Mouse (Mus musculus): ENCODE data around the gene Crlf1. TPM values are rescaled to one million over a fixed set of nuclear protein-coding genes. Genes with fewer than 3 reads are reported as not detected.

Gene Crlf1
- polyA plus RNA-seq, 1 experiment from 2014 or later = 15.5 TPM

DNA sequence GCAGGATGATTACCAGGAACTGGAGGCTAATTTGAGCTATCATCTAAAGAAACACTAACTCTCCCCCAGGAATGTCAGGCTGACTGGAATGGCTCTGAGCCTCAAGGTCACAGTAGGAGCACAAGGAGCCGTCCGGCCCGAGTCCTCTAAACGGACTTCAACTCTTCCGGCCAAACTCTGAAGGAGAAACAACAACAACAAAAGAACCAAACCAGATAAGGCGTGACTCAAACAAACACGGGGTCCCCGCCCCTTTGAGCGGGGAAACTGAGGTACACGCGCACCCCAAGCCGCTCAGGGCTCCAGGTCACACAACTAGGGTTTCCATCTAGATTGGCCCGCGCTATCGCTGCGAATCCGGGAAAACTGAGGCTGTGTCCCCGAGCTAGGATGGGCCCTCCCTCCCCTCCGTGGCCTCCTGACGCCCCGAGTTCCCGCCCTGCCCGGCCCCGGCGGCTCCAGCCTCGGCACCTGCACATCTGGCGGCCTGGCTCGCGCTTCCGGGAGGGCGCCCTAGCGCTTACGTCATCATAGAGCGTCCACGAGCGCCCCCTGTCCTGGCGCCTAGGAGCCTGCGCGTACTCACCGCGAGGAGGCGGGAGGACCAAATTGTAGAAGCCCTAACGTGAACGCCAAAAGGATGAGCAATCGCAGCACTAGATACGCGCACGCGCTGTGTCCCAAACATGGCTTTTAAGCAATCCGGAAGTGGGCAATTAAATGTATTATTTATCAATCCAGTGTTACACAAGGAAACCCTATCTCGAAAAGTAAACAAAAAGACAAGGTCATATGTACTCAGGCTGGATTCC is 29.8 kb downstream of the Crlf1 start:
- no peaks in the 10 kb centered on the region for H3K36me3 ChIP-seq (ENCODE audit: control insufficient read depth, insufficient read depth, low read length)
- H3K9me3 ChIP-seq (ENCODE audit: control insufficient read depth, low read length) = no peaks in the 10 kb centered on the region
- ATAC-seq = peak; percentile 86
- peaks cover 16% of the 10 kb centered on the region for H3K4me1 ChIP-seq (ENCODE audit: control insufficient read depth, insufficient read depth, low read depth, low read length)
- H3K9ac ChIP-seq (ENCODE audit: low read depth, low read length) = peak overlapping the region; percentile 88
- peak overlapping the region; percentile 84 for H3K4me3 ChIP-seq (ENCODE audit: low read length)
- H3K4me2 ChIP-seq (ENCODE audit: low read length) = peak overlapping the region; percentile 92
- no peaks in the 10 kb centered on the region for H3K27me3 ChIP-seq (replicated peaks; ENCODE audit: control insufficient read depth, insufficient read depth, low read length)
- under 1% methylated on average over 50 of the region's 51 CpGs for WGBS
- H3K27ac ChIP-seq (ENCODE audit: low read depth, low read length) = peak overlapping the region; percentile 84

DNA sequence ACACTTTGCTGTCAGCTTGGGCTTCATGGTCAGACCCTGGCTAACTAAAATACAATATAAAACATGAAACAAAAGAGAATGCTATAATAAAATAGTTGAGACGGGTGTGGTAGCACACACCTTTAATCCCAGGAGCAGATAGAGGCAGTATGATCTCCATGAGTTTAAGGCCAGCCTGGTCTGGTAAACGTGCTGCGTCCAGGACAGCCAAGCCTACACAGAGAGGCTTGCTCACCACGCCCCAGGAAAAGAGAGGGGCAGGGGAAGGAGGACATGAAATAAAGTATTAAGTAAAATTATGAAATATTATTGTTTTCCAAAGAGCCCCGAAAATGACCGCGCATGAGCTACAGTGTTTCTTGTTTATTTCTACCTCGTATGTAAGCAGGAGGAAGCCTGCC is 34.2 kb downstream of the Crlf1 start:
- Histone ChIP-seq H3K36me3 (ENCODE audit: control insufficient read depth, insufficient read depth, low read length) (peaks cover 12% of the 10 kb centered on the region), H3K4me2 (ENCODE audit: low read length) (peak overlapping the region; percentile 64), H3K27ac (ENCODE audit: low read depth, low read length) (peak overlapping the region; percentile 93), H3K4me1 (ENCODE audit: control insufficient read depth, insufficient read depth, low read depth, low read length) (peaks cover 25% of the 10 kb centered on the region), H3K27me3 (replicated peaks; ENCODE audit: control insufficient read depth, insufficient read depth, low read length) (no peaks in the 10 kb centered on the region), H3K9ac (ENCODE audit: low read depth, low read length) (peak overlapping the region; percentile 98), H3K9me3 (ENCODE audit: control insufficient read depth, low read length) (no peaks in the 10 kb centered on the region), H3K4me3 (ENCODE audit: low read length) (peak overlapping the region; percentile 81)
- WGBS = 2% methylated on average over 8 of the region's 8 CpGs
- ATAC-seq = 0 out of 2 replicates have a peak, but pooled peaks have one; percentile 19

DNA sequence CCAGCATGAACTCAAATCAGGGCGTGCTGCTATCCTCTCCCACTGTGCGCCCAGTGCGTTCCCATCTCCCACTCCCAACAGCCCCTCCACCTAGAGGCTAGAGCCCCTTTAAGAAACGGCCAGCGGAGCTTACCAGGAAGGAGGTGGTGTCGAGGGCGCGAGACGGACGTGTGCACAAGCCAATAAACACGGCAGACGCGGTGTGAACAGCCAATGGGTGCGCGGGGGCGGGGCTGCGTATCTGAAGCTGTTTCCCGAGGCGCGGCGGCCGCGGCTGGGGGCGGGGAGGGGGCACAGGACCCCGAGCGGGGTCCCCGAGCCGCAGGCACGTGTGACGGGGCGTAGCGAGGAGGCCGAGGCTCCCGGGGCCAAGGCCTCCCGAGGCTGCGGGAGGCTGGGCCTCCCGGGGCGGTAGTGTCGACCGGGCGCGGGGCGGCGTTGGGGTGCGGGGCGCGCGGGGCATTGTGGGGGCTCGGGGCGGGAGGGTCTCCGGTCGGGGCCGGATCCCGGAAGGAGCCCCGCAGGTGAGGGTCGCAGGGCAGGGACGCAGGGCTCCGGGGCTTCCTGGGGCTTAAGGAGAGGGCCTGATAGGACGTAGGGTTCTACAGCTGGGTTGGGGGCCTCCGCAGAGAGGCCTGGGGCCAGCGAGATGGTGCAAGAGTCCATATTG is 34.7 kb downstream of the Crlf1 start, which contains the start of the genes Fkbp8 and Kxd1:
Gene Fkbp8 (plus strand): TSS at position 213 of the 670 bp plus-strand sequence.
Gene Kxd1 (minus strand): TSS at position 445 of the 670 bp plus-strand sequence.
- Histone ChIP-seq H3K4me3 (ENCODE audit: low read length) (peak within 1 kb of the TSS; percentile 81), H3K9me3 (ENCODE audit: control insufficient read depth, low read length) (no peaks in the 10 kb centered on the region), H3K36me3 (ENCODE audit: control insufficient read depth, insufficient read depth, low read length) (peaks cover 14% of the 10 kb centered on the region), H3K4me1 (ENCODE audit: control insufficient read depth, insufficient read depth, low read depth, low read length) (peaks cover 21% of the 10 kb centered on the region), H3K4me2 (ENCODE audit: low read length) (peak within 1 kb of the TSS; percentile 89), H3K9ac (ENCODE audit: low read depth, low read length) (peak within 1 kb of the TSS; percentile 98), H3K27me3 (replicated peaks; ENCODE audit: control insufficient read depth, insufficient read depth, low read length) (no peaks in the 10 kb centered on the region), H3K27ac (ENCODE audit: low read depth, low read length) (peak within 1 kb of the TSS; percentile 93)
- peak; percentile 96 for ATAC-seq
- WGBS = under 1% methylated on average over 50 of the region's 61 CpGs

- 35% methylated on average over 13 of the region's 13 CpGs for WGBS
- H3K27ac ChIP-seq (ENCODE audit: low read depth, low read length) = peak overlapping the region; percentile 93
- H3K9ac ChIP-seq (ENCODE audit: low read depth, low read length) = peak overlapping the region; percentile 98
- peak overlapping the region; percentile 89 for H3K4me2 ChIP-seq (ENCODE audit: low read length)
- peaks cover 17% of the 10 kb centered on the region for H3K36me3 ChIP-seq (ENCODE audit: control insufficient read depth, insufficient read depth, low read length)
- H3K4me3 ChIP-seq (ENCODE audit: low read length) = peak overlapping the region; percentile 81
- peaks cover 21% of the 10 kb centered on the region for H3K4me1 ChIP-seq (ENCODE audit: control insufficient read depth, insufficient read depth, low read depth, low read length)
- ATAC-seq = no peak; the same call in 1 of the 2 replicates
- no peaks in the 10 kb centered on the region for H3K9me3 ChIP-seq (ENCODE audit: control insufficient read depth, low read length)
- H3K27me3 ChIP-seq (replicated peaks; ENCODE audit: control insufficient read depth, insufficient read depth, low read length) = no peaks in the 10 kb centered on the region
Observed at GRCm38 (mm10) chr8:70528182-70528797, 35.3 kb downstream of the Crlf1 start.

GRCm38 (mm10) chr8:70529299-70529698 is 36.3 kb downstream of the Crlf1 start:
- Histone ChIP-seq H3K4me3 (ENCODE audit: low read length) (no peak overlapping the region), H3K4me2 (ENCODE audit: low read length) (no peak overlapping the region), H3K9ac (ENCODE audit: low read depth, low read length) (0 out of 2 replicates have a peak overlapping the region, but pooled peaks have one; percentile 2), H3K27ac (ENCODE audit: low read depth, low read length) (no peak overlapping the region), H3K36me3 (ENCODE audit: control insufficient read depth, insufficient read depth, low read length) (peaks cover 22% of the 10 kb centered on the region), H3K9me3 (ENCODE audit: control insufficient read depth, low read length) (no peaks in the 10 kb centered on the region), H3K27me3 (replicated peaks; ENCODE audit: control insufficient read depth, insufficient read depth, low read length) (no peaks in the 10 kb centered on the region), H3K4me1 (ENCODE audit: control insufficient read depth, insufficient read depth, low read depth, low read length) (peaks cover 17% of the 10 kb centered on the region)
- no peak for ATAC-seq
- WGBS = 90% methylated on average over 5 of the region's 5 CpGs

GRCm38 (mm10) chr8:70529741-70530161 is 36.8 kb downstream of the Crlf1 start:
- Histone ChIP-seq H3K9me3 (ENCODE audit: control insufficient read depth, low read length) (no peaks in the 10 kb centered on the region), H3K4me3 (ENCODE audit: low read length) (no peak overlapping the region), H3K27me3 (replicated peaks; ENCODE audit: control insufficient read depth, insufficient read depth, low read length) (no peaks in the 10 kb centered on the region), H3K4me2 (ENCODE audit: low read length) (no peak overlapping the region), H3K27ac (ENCODE audit: low read depth, low read length) (no peak overlapping the region), H3K4me1 (ENCODE audit: control insufficient read depth, insufficient read depth, low read depth, low read length) (peaks cover 17% of the 10 kb centered on the region), H3K9ac (ENCODE audit: low read depth, low read length) (no peak overlapping the region), H3K36me3 (ENCODE audit: control insufficient read depth, insufficient read depth, low read length) (peaks cover 24% of the 10 kb centered on the region)
- ATAC-seq = no peak
- WGBS = 99% methylated on average over 3 of the region's 3 CpGs

- Histone ChIP-seq H3K4me3 (ENCODE audit: low read length) (no peak overlapping the region), H3K9ac (ENCODE audit: low read depth, low read length) (no peak overlapping the region), H3K4me2 (ENCODE audit: low read length) (no peak overlapping the region), H3K27ac (ENCODE audit: low read depth, low read length) (no peak overlapping the region), H3K27me3 (replicated peaks; ENCODE audit: control insufficient read depth, insufficient read depth, low read length) (no peaks in the 10 kb centered on the region), H3K9me3 (ENCODE audit: control insufficient read depth, low read length) (no peaks in the 10 kb centered on the region), H3K4me1 (ENCODE audit: control insufficient read depth, insufficient read depth, low read depth, low read length) (peaks cover 17% of the 10 kb centered on the region), H3K36me3 (ENCODE audit: control insufficient read depth, insufficient read depth, low read length) (peaks cover 26% of the 10 kb centered on the region)
- no peak for ATAC-seq
- WGBS = 92% methylated on average over 2 of the region's 2 CpGs
Observed at GRCm38 (mm10) chr8:70530314-70530713, 37.4 kb downstream of the Crlf1 start.

DNA sequence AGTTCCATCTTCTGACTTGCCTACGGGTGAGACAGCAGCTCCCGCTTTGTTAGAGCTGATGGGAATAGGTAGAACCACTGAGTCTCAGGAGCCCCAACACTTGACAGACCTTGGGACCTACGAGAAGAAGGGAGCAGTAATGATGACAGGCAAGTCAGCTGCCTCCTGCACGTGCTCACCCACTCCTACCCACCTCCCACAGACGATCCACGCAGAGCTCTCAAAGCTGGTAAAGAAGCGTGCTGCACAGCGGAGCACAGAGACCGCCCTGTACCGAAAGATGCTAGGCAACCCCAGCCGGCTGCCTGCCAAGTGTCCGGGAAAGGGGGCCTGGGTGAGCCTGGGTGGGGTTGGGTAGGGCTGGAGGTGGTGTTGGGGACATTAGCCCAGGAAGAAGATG is 41.3 kb downstream of the Crlf1 start:
- Histone ChIP-seq H3K4me1 (ENCODE audit: control insufficient read depth, insufficient read depth, low read depth, low read length) (peaks cover 8% of the 10 kb centered on the region), H3K27ac (ENCODE audit: low read depth, low read length) (no peak overlapping the region), H3K4me3 (ENCODE audit: low read length) (no peak overlapping the region), H3K27me3 (replicated peaks; ENCODE audit: control insufficient read depth, insufficient read depth, low read length) (no peaks in the 10 kb centered on the region), H3K4me2 (ENCODE audit: low read length) (no peak overlapping the region), H3K9me3 (ENCODE audit: control insufficient read depth, low read length) (no peaks in the 10 kb centered on the region), H3K9ac (ENCODE audit: low read depth, low read length) (no peak overlapping the region), H3K36me3 (ENCODE audit: control insufficient read depth, insufficient read depth, low read length) (peaks cover 34% of the 10 kb centered on the region)
- no peak for ATAC-seq
- WGBS = 94% methylated on average over 12 of the region's 12 CpGs

DNA sequence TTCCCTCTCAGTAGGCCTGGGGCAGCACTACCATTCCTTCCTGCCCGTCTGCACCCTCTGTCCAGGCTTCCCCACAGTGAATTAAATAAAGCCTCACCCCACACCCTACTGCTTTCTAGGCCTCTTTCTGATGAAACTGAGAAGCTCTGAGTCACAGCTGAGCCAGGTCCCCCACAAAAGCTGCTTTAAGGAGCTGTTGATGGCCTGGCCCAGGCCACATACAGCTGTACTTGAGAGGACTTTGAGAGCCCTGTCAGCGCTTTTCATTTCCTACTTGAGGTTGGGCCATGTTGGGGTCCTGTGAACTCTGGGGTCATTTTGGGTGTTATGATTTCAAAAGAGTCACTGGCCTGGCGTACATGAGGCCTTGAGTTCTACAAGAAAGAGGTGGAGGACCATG is 42.3 kb downstream of the Crlf1 start:
- no peak for ATAC-seq
- H3K9me3 ChIP-seq (ENCODE audit: control insufficient read depth, low read length) = no peaks in the 10 kb centered on the region
- no peaks in the 10 kb centered on the region for H3K27me3 ChIP-seq (replicated peaks; ENCODE audit: control insufficient read depth, insufficient read depth, low read length)
- H3K27ac ChIP-seq (ENCODE audit: low read depth, low read length) = no peak overlapping the region
- 93% methylated on average over 3 of the region's 3 CpGs for WGBS
- H3K4me2 ChIP-seq (ENCODE audit: low read length) = no peak overlapping the region
- H3K36me3 ChIP-seq (ENCODE audit: control insufficient read depth, insufficient read depth, low read length) = peaks cover 31% of the 10 kb centered on the region
- peaks cover 8% of the 10 kb centered on the region for H3K4me1 ChIP-seq (ENCODE audit: control insufficient read depth, insufficient read depth, low read depth, low read length)
- no peak overlapping the region for H3K4me3 ChIP-seq (ENCODE audit: low read length)
- H3K9ac ChIP-seq (ENCODE audit: low read depth, low read length) = no peak overlapping the region

All from hindbrain, embryonic 16.5 days (tissue).